Mouse (Mus musculus): ENCODE measurements around the gene Trdn.
A peak's percentile ranks its signal among the peaks of the same experiment; 100 is the strongest.

Trdn gene

GRCm38 (mm10) chr10:33080254-33080653, at the start of gene Trdn:
Gene Trdn, plus strand, starts transcription at chr10:33080554.
- DNase-seq (ENCODE audit: low spot score), result no peak

- DNase-seq (ENCODE audit: low spot score), result no peak
Observed at GRCm38 (mm10) chr10:33060771-33061170, 19.6 kb upstream of the Trdn start.

GRCm38 (mm10) chr10:33065566-33065965, 14.8 kb upstream of the Trdn start:
- no peak for DNase-seq (ENCODE audit: low spot score)

GRCm38 (mm10) chr10:33073126-33073525, 7.2 kb upstream of the Trdn start:
- DNase-seq (ENCODE audit: low spot score), result no peak

GRCm38 (mm10) chr10:33082151-33082844, 1.9 kb downstream of the Trdn start:
- DNase-seq (ENCODE audit: low spot score), result no peak

- DNase-seq (ENCODE audit: low spot score), result no peak
Observed at GRCm38 (mm10) chr10:33082961-33083626, 2.7 kb downstream of the Trdn start.

GRCm38 (mm10) chr10:33083627-33084158, 3.3 kb downstream of the Trdn start:
- no peak for DNase-seq (ENCODE audit: low spot score)

- no peak for DNase-seq (ENCODE audit: low spot score)
Observed at GRCm38 (mm10) chr10:33088403-33088802, 8.0 kb downstream of the Trdn start.

GRCm38 (mm10) chr10:33092400-33092799, 12.0 kb downstream of the Trdn start:
- no peak for DNase-seq (ENCODE audit: low spot score)

GRCm38 (mm10) chr10:33107942-33108341, 27.6 kb downstream of the Trdn start:
- no peak for DNase-seq (ENCODE audit: low spot score)

GRCm38 (mm10) chr10:33123028-33123427, 42.7 kb downstream of the Trdn start:
- no peak for DNase-seq (ENCODE audit: low spot score)

- DNase-seq (ENCODE audit: low spot score), result no peak
Observed at GRCm38 (mm10) chr10:33144911-33145310, 64.6 kb downstream of the Trdn start.

- DNase-seq (ENCODE audit: low spot score), result no peak
Observed at GRCm38 (mm10) chr10:33179731-33180631, 99.6 kb downstream of the Trdn start.

GRCm38 (mm10) chr10:33189031-33189430, 108.7 kb downstream of the Trdn start:
- DNase-seq (ENCODE audit: low spot score), result no peak

- DNase-seq (ENCODE audit: low spot score), result no peak
Observed at GRCm38 (mm10) chr10:33195919-33196318, 115.6 kb downstream of the Trdn start.

- no peak for DNase-seq (ENCODE audit: low spot score)
Observed at GRCm38 (mm10) chr10:33198257-33198656, 117.9 kb downstream of the Trdn start.

GRCm38 (mm10) chr10:33210411-33210810, 130.1 kb downstream of the Trdn start:
- DNase-seq (ENCODE audit: low spot score), result no peak

- DNase-seq (ENCODE audit: low spot score), result no peak
Observed at GRCm38 (mm10) chr10:33253911-33254310, 173.6 kb downstream of the Trdn start.

- DNase-seq (ENCODE audit: low spot score), result no peak
Observed at GRCm38 (mm10) chr10:33256202-33256601, 175.8 kb downstream of the Trdn start.

GRCm38 (mm10) chr10:33304982-33305381, 224.6 kb downstream of the Trdn start:
- DNase-seq (ENCODE audit: low spot score), result peak; percentile 13

- no peak for DNase-seq (ENCODE audit: low spot score)
Observed at GRCm38 (mm10) chr10:33353026-33353425, 272.7 kb downstream of the Trdn start.

GRCm38 (mm10) chr10:33366521-33366920, 286.2 kb downstream of the Trdn start:
- DNase-seq (ENCODE audit: low spot score), result no peak
